Mouse (Mus musculus) E14TG2a.4 (cell line): ENCODE measurements around the gene Olfr1042.
A peak's percentile ranks its signal among the peaks of the same experiment; 100 is the strongest.
"Not testable (repeated sequence)": the region's sequence is repeated elsewhere in the genome, so short reads cannot be mapped to it uniquely, and the experiment has no call there.

ENCODE experiments used
- CTCF ChIP-seq: conservative IDR thresholded peaks from 2 replicates; pipeline ENCODE4 v1.5.1; 2014; ENCODE audit warnings: low read length
- NANOG ChIP-seq: IDR thresholded peaks from 2 replicates; pipeline ENCODE4 v1.6.1; 2014; ENCODE audit warnings: borderline replicate concordance, low read length, mixed read lengths

- not testable (repeated sequence) for TF ChIP-seq CTCF
- 0 out of 2 replicates have a peak, but pooled peaks have one; percentile 16 for TF ChIP-seq NANOG
These were observed 13.8 kb upstream of the Olfr1042 start for GRCm38 (mm10) chr2:86175422-86175821.
